Mouse (Mus musculus) stomach, embryonic 15.5 days (tissue): ENCODE data around the gene Runx2. TPM values are rescaled to one million over a fixed set of nuclear protein-coding genes. Genes with fewer than 3 reads are reported as not detected.

Source experiments
- ATAC-seq: fragments of 200-750 bp; cut with Nextera tagmentation; 2 replicates; pipeline ENCODE4 v1.8.0; 2017; ENCODE audit warnings: low read depth, moderate number of reproducible peaks, moderate TSS enrichment; ENCODE audit not compliant: insufficient read depth, low FRiP score
- H3K27ac ChIP-seq: fragments of 300-500 bp; sonication (generic); 2 replicates; pipeline ENCODE4 v1.5.1; 2015; ENCODE audit warnings: mild to moderate bottlenecking, inconsistent platforms
- H3K27me3 ChIP-seq: fragments of 300-500 bp; sonication (generic); replicated peaks from 2 replicates; pipeline ENCODE4 v1.6.1; 2015; ENCODE audit warnings: inconsistent platforms
- H3K36me3 ChIP-seq: fragments of 300-500 bp; sonication (generic); 2 replicates; pipeline ENCODE4 v1.6.1; 2015; ENCODE audit warnings: inconsistent platforms
- H3K4me1 ChIP-seq: fragments of 300-500 bp; sonication (generic); 2 replicates; pipeline ENCODE4 v1.6.1; 2015; ENCODE audit warnings: inconsistent platforms
- H3K4me2 ChIP-seq: fragments of 300-500 bp; sonication (generic); 2 replicates; pipeline ENCODE4 v1.6.1; 2015; ENCODE audit warnings: mild to moderate bottlenecking, inconsistent platforms
- H3K4me3 ChIP-seq: fragments of 300-500 bp; sonication (generic); replicated peaks from 2 replicates; pipeline ENCODE4 v1.5.1; 2015; ENCODE audit warnings: inconsistent platforms
- H3K9ac ChIP-seq: fragments of 300-500 bp; sonication (generic); 2 replicates; pipeline ENCODE4 v1.6.1; 2015; ENCODE audit warnings: inconsistent platforms
- H3K9me3 ChIP-seq: fragments of 300-500 bp; sonication (generic); 2 replicates; pipeline ENCODE4 v1.6.1; 2016; ENCODE audit warnings: inconsistent platforms
- WGBS: fragments of 180-500 bp; shearing (Covaris S2); methylation state at CpG from one replicate; pipeline ENCODE4 v1.1.7; 2015; 5-methylcytosine and 5-hydroxymethylcytosine counted together
- polyA plus RNA-seq: library from polyadenylated mRNA; unstranded; fragments of >200 nt; fragmentation: Nextera tagmentation; extraction: Ambion mirVana; gene quantifications from 2 replicates; pipeline ENCODE4 v1.2.1, GENCODE M21; 2015

Runx2 gene
- polyA plus RNA-seq, 1 experiment from 2014 or later = 1.0 TPM

DNA sequence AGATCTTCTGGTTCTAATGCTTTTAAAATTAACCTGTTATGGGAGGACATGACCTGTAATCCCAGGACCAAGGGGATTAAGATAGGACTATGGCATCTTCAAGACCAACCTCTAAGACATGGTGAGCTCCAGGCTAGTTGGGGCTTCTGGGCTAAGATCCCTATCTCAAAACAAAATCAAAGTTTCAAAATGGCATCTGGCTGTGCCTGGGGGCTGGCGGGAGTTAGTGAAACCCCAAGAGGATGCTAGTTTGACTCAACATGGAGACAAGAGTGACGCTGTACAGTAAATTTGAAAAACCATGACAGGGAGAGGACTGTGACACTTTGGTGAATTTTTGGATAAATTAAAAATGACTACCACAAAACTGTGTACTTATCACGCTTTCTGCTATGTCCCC lies 202.6 kb downstream of the Runx2 start:
- H3K9me3 ChIP-seq = no peaks in the 10 kb centered on the region
- H3K27me3 ChIP-seq = no peaks in the 10 kb centered on the region
- 93% methylated on average over 3 of the region's 3 CpGs for WGBS
- no peak overlapping the region for H3K4me3 ChIP-seq
- no peak overlapping the region for H3K9ac ChIP-seq
- H3K4me1 ChIP-seq = 0 out of 2 replicates have a peak, but pooled peaks cover 4% of the 10 kb centered on the region
- no peaks in the 10 kb centered on the region for H3K36me3 ChIP-seq
- H3K4me2 ChIP-seq = no peak overlapping the region
- no peak for ATAC-seq
- no peak overlapping the region for H3K27ac ChIP-seq

DNA sequence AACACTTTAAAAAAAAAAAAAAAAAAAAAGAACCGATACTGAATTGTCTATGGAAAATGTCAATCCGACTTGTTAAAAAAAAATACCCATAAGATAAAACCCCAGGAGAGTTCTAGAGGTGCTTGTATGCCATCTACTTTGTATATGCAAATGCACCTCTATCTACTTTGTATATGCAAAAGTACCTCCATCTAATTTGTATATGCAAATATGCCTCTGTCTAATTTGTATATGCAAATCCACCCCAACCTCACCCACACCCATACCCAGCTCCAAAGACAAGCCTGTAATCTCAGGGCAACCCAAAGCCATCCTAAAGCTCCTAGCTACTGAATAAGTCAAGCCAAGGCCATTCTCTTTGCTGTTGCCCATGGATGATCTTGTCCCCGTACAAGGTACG lies 203.1 kb downstream of the Runx2 start:
- Histone ChIP-seq H3K9ac (no peak overlapping the region), H3K27me3 (no peaks in the 10 kb centered on the region), H3K36me3 (no peaks in the 10 kb centered on the region), H3K27ac (no peak overlapping the region), H3K4me3 (no peak overlapping the region), H3K4me1 (0 out of 2 replicates have a peak, but pooled peaks cover 4% of the 10 kb centered on the region), H3K9me3 (no peaks in the 10 kb centered on the region), H3K4me2 (no peak overlapping the region)
- no peak for ATAC-seq
- WGBS = 87% methylated on average over 4 of the region's 4 CpGs

DNA sequence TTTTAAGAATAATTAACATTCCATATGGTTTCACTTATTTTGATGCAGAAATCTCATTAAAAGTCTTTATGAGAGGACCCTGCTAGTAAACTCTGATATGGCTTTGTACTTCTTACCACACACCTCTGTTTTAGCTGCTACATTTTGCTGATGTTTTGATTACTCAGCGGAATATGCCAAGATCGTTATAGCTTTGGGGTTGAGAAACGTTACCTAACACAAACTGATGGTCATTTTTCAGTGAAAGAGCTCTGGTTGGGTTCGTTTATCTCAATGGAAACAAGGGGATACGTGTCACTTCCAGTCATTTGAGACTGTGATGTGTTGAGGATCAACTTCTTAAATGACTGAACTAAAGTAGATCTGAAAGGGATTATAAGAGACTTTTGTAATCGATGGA lies 203.8 kb downstream of the Runx2 start:
- Histone ChIP-seq H3K9me3 (no peaks in the 10 kb centered on the region), H3K27me3 (no peaks in the 10 kb centered on the region), H3K27ac (no peak overlapping the region), H3K9ac (no peak overlapping the region), H3K4me3 (no peak overlapping the region), H3K36me3 (no peaks in the 10 kb centered on the region), H3K4me2 (no peak overlapping the region), H3K4me1 (0 out of 2 replicates have a peak, but pooled peaks cover 4% of the 10 kb centered on the region)
- WGBS = 64% methylated on average over 6 of the region's 6 CpGs
- ATAC-seq = no peak

DNA sequence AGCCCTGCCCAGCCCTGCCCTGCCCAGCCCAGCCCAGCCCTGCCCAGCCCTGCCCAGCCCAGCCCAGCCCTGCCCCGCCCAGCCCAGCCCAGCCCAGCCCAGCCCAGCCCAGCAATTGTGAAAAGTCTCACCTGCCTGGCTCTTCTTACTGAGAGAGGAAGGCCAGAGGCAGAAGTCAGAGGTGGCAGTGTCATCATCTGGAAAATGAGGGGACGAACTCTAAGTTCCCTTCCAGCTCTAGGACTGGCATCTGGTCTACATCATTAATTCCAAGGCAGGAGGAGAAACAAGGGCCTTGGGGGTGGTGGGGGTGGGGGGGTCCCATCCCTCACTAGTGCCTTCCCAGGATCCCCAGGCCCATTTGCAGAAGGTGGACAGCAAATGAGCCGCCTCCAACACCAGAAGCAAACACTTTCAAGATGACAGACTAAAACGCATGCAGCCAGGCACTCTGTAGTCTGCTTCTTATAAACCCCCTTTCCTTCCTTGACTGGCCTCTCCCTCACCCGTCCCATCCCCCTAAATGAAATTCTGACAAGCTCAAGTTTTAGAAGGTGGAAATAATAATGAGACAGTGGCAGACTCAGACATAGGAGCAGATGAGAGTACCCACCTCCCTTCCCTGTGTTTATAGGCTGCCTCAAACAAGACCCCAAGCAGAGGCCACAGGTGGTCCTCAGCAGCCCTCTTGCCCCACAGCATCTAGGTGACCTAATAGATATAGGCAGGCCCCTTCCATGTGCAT lies 204.5 kb downstream of the Runx2 start:
- ATAC-seq = no peak
- H3K4me1 ChIP-seq = 0 out of 2 replicates have a peak, but pooled peaks cover 4% of the 10 kb centered on the region
- H3K9ac ChIP-seq = no peak overlapping the region
- H3K27me3 ChIP-seq = no peaks in the 10 kb centered on the region
- no peak overlapping the region for H3K4me3 ChIP-seq
- H3K4me2 ChIP-seq = no peak overlapping the region
- no peaks in the 10 kb centered on the region for H3K9me3 ChIP-seq
- H3K36me3 ChIP-seq = no peaks in the 10 kb centered on the region
- WGBS = 40% methylated on average over 5 of the region's 5 CpGs
- no peak overlapping the region for H3K27ac ChIP-seq

DNA sequence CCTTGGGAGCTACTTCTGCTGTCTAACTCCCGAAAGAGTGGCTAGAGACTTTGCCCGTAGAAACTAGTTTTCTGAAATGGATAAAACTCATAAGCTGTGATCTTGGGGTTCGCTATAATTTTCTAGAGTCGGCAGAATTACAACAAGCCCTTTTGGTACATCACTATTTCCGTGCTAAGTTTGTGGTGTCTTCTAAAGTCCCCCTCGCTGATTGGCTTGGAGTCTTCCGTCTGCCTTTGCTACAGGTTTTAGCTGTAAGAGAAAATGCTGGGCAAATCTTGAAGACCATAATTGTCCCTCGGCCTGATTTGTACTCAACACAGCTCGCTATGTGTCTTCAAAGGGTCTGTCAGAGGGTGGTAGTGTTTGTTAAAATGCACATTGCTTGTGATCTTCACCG lies 205.2 kb downstream of the Runx2 start:
- WGBS = 78% methylated on average over 10 of the region's 10 CpGs
- Histone ChIP-seq H3K27me3 (no peaks in the 10 kb centered on the region), H3K4me1 (0 out of 2 replicates have a peak, but pooled peaks cover 4% of the 10 kb centered on the region), H3K4me2 (no peak overlapping the region), H3K36me3 (no peaks in the 10 kb centered on the region), H3K27ac (no peak overlapping the region), H3K9me3 (no peaks in the 10 kb centered on the region), H3K9ac (no peak overlapping the region), H3K4me3 (no peak overlapping the region)
- no peak for ATAC-seq

DNA sequence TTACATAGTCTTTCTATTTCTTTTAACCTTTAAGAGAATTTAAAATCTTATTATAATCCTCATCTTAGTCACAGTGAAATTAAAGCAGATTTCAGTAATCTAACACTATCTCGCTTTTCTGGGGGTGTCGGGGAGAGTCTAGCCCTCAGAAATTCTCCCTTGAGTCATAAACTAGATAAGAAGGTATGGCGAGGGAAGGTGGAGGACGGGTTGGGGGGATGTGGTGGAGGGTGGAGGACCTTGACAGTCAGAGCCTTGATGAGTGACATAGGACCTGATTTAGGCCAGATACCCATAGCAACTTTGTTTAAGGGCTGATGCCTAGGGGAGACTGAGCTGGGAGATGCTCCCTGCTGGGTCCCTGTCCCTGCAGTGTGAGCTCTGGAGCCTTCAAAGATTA lies 205.7 kb downstream of the Runx2 start:
- Histone ChIP-seq H3K9ac (no peak overlapping the region), H3K27ac (no peak overlapping the region), H3K36me3 (no peaks in the 10 kb centered on the region), H3K4me2 (no peak overlapping the region), H3K27me3 (no peaks in the 10 kb centered on the region), H3K9me3 (no peaks in the 10 kb centered on the region), H3K4me1 (0 out of 2 replicates have a peak, but pooled peaks cover 4% of the 10 kb centered on the region), H3K4me3 (no peak overlapping the region)
- no peak for ATAC-seq
- WGBS = 71% methylated on average over 4 of the region's 4 CpGs

DNA sequence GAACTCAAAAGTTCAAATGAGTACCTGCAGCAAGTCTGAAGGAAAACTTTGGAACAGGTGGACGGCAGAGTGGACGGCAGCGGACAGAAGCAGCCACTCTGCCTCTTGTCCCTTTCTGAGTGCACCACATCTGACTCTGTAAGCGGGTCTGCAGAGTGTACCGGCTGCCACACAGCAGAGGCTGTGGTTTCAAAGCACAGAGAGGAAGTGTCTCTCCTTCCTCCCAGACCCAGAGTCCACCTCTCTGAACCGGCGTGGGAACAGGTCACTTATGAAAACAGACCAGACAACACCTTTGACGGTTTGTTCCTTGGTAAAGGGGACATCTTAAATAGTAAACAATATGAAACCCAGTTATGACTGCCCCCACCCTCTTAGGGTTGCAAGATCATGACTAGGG lies 207.2 kb downstream of the Runx2 start:
- WGBS = 86% methylated on average over 8 of the region's 8 CpGs
- H3K9me3 ChIP-seq = no peaks in the 10 kb centered on the region
- no peak for ATAC-seq
- H3K4me2 ChIP-seq = no peak overlapping the region
- no peak overlapping the region for H3K4me3 ChIP-seq
- no peak overlapping the region for H3K9ac ChIP-seq
- no peak overlapping the region for H3K27ac ChIP-seq
- H3K4me1 ChIP-seq = 0 out of 2 replicates have a peak, but pooled peaks cover 4% of the 10 kb centered on the region
- no peaks in the 10 kb centered on the region for H3K27me3 ChIP-seq
- no peaks in the 10 kb centered on the region for H3K36me3 ChIP-seq

DNA sequence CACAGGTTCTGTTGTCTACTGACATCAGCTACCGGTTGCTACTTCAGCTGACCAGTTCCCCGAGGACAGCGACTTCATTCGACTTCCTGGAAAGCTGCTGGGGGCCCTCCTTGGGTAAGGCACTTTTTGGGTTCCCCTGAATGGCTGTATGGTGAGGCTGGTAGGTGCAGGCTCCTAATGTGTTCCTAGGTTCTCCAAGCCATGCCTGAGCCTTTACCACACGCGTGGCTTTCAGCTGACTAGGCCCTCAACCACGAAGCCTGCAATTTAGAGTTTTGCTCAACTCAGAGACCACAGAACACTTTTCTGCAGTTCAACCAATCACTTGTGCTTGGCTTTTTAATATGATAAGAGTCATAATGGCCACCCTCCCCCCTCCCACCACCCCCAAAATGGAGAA lies 208.4 kb downstream of the Runx2 start:
- H3K27ac ChIP-seq = no peak overlapping the region
- H3K4me2 ChIP-seq = no peak overlapping the region
- no peak overlapping the region for H3K4me3 ChIP-seq
- no peaks in the 10 kb centered on the region for H3K36me3 ChIP-seq
- no peaks in the 10 kb centered on the region for H3K27me3 ChIP-seq
- no peak overlapping the region for H3K9ac ChIP-seq
- no peaks in the 10 kb centered on the region for H3K9me3 ChIP-seq
- H3K4me1 ChIP-seq = peaks cover 8% of the 10 kb centered on the region; the same call in 1 of the 2 replicates
- no peak for ATAC-seq
- WGBS = 85% methylated on average over 7 of the region's 7 CpGs

DNA sequence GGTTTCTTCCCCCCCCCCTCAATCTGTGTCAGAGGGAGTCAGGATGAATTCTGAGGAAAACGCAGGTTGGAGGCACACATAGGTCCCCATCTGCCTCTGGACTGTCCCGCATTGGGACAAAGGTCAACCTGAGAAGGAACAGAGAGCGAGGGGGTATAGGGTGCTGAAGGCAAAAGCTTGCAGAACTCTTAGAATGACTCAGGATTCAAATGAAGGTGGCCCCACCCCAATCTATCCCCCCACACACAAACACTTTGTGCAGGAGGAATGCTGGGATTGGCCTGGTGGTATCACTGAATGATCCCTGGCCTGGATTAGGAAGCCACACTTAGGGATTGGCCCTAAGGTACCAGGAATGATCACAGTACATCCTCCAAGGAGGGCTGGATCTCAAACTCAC lies 208.8 kb downstream of the Runx2 start:
- Histone ChIP-seq H3K9ac (no peak overlapping the region), H3K9me3 (no peaks in the 10 kb centered on the region), H3K27ac (no peak overlapping the region), H3K4me2 (no peak overlapping the region), H3K36me3 (no peaks in the 10 kb centered on the region), H3K4me1 (peaks cover 8% of the 10 kb centered on the region; the same call in 1 of the 2 replicates), H3K4me3 (no peak overlapping the region), H3K27me3 (no peaks in the 10 kb centered on the region)
- no peak for ATAC-seq
- 85% methylated on average over 3 of the region's 3 CpGs for WGBS

DNA sequence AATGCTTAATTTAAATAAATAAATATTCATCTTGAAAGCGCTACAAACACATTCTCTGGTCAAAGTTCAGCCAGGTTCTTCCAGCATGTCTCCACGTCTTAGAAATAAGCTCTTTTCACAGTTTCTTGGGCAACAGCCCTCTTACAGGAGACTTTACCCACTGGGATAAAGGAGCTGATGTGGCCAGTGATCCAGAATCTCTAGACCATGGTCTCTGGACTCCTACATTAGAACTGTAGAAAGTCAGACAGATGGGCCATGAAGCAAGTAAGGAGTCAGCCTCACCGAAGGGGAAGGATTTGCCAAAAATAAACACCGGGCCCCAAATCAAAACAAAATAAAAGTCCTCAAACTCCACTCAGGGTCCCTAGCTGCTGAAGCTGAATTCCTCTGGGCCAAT lies 211.4 kb downstream of the Runx2 start:
- H3K27ac ChIP-seq = no peak overlapping the region
- H3K4me1 ChIP-seq = peaks cover 10% of the 10 kb centered on the region; the same call in 1 of the 2 replicates
- H3K9ac ChIP-seq = no peak overlapping the region
- 61% methylated on average over 4 of the region's 4 CpGs for WGBS
- ATAC-seq = no peak
- no peak overlapping the region for H3K4me3 ChIP-seq
- no peaks in the 10 kb centered on the region for H3K27me3 ChIP-seq
- no peaks in the 10 kb centered on the region for H3K9me3 ChIP-seq
- H3K4me2 ChIP-seq = no peak overlapping the region
- H3K36me3 ChIP-seq = no peaks in the 10 kb centered on the region

DNA sequence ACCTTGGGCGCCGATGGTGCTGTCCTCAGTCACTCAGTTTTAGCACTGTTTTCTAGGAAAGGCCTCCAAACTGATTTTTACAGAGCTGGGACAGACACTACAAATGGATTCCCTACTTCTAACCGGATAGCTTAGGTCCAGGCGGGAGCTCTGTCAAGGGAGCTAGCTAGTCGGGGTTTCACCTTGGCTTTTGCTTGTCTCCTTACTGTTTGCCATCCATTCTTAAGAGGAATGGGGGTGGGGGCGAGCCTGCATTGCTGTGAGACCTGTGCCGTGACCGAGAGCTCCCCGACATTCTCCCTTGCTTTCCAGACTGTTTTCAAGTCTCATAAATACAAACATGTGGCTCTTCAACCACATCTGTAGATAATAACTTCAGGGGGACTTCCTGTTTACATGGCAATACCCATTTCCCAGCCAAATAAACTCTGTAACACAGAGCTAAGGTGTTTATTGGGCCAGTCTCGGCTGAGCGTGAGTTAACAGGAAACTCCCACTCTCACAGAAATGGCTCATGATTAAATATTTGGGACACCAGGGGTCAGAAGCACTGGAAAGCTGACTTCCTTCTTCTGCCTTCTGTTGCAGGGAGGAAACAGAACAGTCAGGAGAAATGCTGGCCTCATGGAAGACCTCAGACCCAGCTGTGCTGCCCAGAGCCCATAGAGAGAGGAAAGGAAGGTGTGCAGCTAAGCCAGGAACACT lies 213.1 kb downstream of the Runx2 start:
- H3K9me3 ChIP-seq = no peaks in the 10 kb centered on the region
- no peak overlapping the region for H3K27ac ChIP-seq
- no peak overlapping the region for H3K4me3 ChIP-seq
- no peak for ATAC-seq
- H3K4me1 ChIP-seq = peaks cover 14% of the 10 kb centered on the region; the same call in 1 of the 2 replicates
- H3K4me2 ChIP-seq = no peak overlapping the region
- H3K36me3 ChIP-seq = no peaks in the 10 kb centered on the region
- no peak overlapping the region for H3K9ac ChIP-seq
- 55% methylated on average over 11 of the region's 11 CpGs for WGBS
- H3K27me3 ChIP-seq = no peaks in the 10 kb centered on the region

DNA sequence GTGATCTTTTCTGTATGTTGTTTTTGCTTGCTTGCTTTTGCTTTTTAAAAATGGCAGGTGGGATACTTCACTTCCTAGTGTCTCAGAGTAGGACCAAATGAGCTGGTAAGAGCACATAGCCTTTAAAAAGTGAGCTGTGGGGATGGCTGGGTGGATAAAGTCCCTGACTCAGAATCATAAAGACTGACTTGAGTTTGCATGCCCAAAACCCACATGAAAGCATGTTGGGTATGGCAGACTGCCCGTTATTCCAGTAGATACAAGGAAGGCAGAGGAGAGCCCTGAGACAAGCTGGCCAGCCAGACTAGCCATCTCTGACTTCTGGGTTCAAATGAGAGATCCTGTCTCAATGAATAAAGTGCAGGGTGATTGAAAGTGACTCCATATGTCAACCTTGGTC lies 214.7 kb downstream of the Runx2 start:
- no peak overlapping the region for H3K4me2 ChIP-seq
- no peaks in the 10 kb centered on the region for H3K9me3 ChIP-seq
- no peak for ATAC-seq
- no peaks in the 10 kb centered on the region for H3K36me3 ChIP-seq
- peaks cover 14% of the 10 kb centered on the region; the same call in 1 of the 2 replicates for H3K4me1 ChIP-seq
- no peak overlapping the region for H3K9ac ChIP-seq
- no peaks in the 10 kb centered on the region for H3K27me3 ChIP-seq
- no peak overlapping the region for H3K27ac ChIP-seq
- 79% methylated on average over 1 of the region's 1 CpGs for WGBS
- no peak overlapping the region for H3K4me3 ChIP-seq
